Mouse (Mus musculus) cerebellum, adult 2 months (tissue): ENCODE measurements around the gene D030056L22Rik. TPM values are rescaled to one million over a fixed set of nuclear protein-coding genes. Genes with fewer than 3 reads are reported as not detected.

Experiments used
- DNase-seq, 2 experiments: peaks; one replicate each; pipeline ENCODE4 v3.0.0; 2021
- H3K27ac ChIP-seq: fragments of 200-500 bp; 2 replicates; pipeline ENCODE4 v1.5.1; 2012; ENCODE audit warnings: low read length, control low read depth, inconsistent platforms; ENCODE audit not compliant: insufficient read depth
- H3K27me3 ChIP-seq: fragments of 200-500 bp; 2 replicates; pipeline ENCODE4 v1.6.1; 2012; ENCODE audit warnings: inconsistent platforms, mild to moderate bottlenecking, low read length, moderate library complexity; ENCODE audit not compliant: control insufficient read depth, insufficient read depth
- H3K4me1 ChIP-seq: fragments of 200-500 bp; 2 replicates; pipeline ENCODE4 v1.6.1; 2011; ENCODE audit warnings: low read length; ENCODE audit not compliant: control insufficient read depth, insufficient read depth
- H3K4me3 ChIP-seq: fragments of 200-500 bp; replicated peaks from 2 replicates; pipeline ENCODE3; 2011; ENCODE audit warnings: mild to moderate bottlenecking, low read depth, low read length, control low read depth; ENCODE audit not compliant: insufficient read depth
- CTCF ChIP-seq: fragments of 200-500 bp; IDR thresholded peaks from 2 replicates; pipeline ENCODE4 v1.5.1; 2011; ENCODE audit warnings: low read depth, mild to moderate bottlenecking, control low read depth, low read length, moderate library complexity, borderline replicate concordance; ENCODE audit not compliant: insufficient read depth
- POLR2A ChIP-seq: fragments of 200-500 bp; IDR thresholded peaks from 2 replicates; pipeline ENCODE4 v1.6.1; 2011; ENCODE audit warnings: low read length, control low read depth, borderline replicate concordance; ENCODE audit not compliant: insufficient read depth
- WGBS: fragments of 180-500 bp; shearing (Covaris S2); methylation state at CpG from one replicate; pipeline ENCODE4 v1.1.7; 2018; 5-methylcytosine and 5-hydroxymethylcytosine counted together
- polyA plus RNA-seq: library from polyadenylated mRNA; depleted of rRNA; stranded (reverse); fragments of >200 nt; gene quantifications from 2 replicates; pipeline ENCODE4 v1.2.3, GENCODE M21; 2012; rRNA removed

Gene D030056L22Rik
- 28.4 and 28.8 TPM in 2 replicates for polyA plus RNA-seq

DNA sequence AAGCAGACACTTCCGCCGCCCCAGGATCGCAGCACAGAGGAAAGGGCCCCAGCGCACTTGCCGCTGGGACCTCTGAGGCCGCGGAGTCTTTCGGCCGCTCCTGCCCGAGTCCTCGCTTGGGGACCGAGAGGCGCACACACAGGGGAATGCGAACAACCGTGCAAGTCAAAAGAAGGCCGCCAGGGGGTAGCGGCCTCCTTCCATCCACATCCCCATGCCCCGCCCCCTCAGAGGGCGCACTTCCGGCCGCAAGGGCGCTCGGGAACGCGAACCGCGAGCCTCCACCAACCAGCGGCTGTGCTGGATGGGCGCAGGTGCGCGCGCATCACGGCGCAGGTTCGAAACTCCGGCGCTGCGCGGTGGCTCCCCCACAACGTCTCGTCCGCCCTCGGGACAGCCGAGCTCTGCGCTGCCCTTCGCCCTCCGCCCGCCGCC, at the start of gene D030056L22Rik:
Gene D030056L22Rik, plus strand, starts transcription at position 328 of the 435 bp plus-strand sequence.
- under 1% methylated on average over 49 of the region's 49 CpGs for WGBS
- H3K27ac ChIP-seq, result peak within 1 kb of the TSS; percentile 99

DNA sequence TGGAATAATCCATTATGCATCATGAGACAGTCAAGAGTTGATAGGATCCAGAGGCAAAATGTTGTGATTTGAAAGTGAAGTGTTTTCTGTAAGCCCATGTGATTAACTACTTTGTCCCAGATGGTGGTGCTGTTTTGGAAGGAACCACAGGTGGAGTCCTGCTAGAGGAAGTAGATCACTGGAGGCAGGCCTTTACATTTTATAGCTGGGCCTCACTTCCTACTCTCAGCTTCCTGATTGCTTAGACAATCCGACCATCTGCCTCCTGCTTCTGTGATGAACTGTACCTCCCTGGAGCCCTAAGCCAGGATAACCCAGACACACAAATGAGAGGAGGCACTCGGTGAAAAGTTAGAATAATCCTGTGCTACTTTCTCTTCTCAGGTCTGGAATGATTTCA, 49.1 kb upstream of the D030056L22Rik start:
- 36% methylated on average over 2 of the region's 2 CpGs for WGBS

More for the DNA sequence above, at the start of gene D030056L22Rik:
- Histone ChIP-seq H3K27me3 (no peaks in the 10 kb centered on the region), H3K4me1 (no peaks in the 10 kb centered on the region; the same call in 1 of the 2 replicates), H3K4me3 (peak within 1 kb of the TSS; percentile 89)
- TF ChIP-seq CTCF (peak; percentile 56), POLR2A (no peak)
- DNase-seq, result peak; percentile 97 to 98

DNA sequence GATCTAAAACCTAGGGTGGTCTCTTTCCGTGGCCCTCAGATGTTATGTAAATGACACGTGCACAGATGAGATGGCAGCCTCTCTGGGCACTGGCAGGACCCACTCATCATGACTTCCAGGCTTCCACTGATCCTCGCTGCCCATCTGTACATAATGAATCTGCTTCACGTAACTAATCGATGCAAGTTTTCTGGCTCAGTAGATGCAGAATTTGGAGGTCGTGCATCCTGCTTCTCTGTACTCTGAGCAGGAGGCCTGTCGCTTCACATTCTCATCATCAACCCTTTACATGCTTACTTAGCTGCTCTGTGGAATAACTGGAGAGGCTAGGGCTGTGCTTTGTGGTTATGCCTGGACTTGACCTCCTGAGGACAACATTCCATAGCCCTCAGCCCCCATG, 46.0 kb upstream of the D030056L22Rik start:
- H3K4me1 ChIP-seq, result no peaks in the 10 kb centered on the region
- H3K27ac ChIP-seq, result no peak overlapping the region
- H3K27me3 ChIP-seq, result no peaks in the 10 kb centered on the region
- DNase-seq, result no peak
- 44% methylated on average over 7 of the region's 7 CpGs for WGBS
- TF ChIP-seq CTCF (no peak), POLR2A (no peak)
- H3K4me3 ChIP-seq, result no peak overlapping the region

More for the DNA sequence above, 49.1 kb upstream of the D030056L22Rik start:
- no peak overlapping the region for H3K27ac ChIP-seq
- H3K4me3 ChIP-seq, result no peak overlapping the region
- no peak for DNase-seq
- H3K27me3 ChIP-seq, result no peaks in the 10 kb centered on the region
- no peaks in the 10 kb centered on the region for H3K4me1 ChIP-seq
- TF ChIP-seq POLR2A, result no peak

DNA sequence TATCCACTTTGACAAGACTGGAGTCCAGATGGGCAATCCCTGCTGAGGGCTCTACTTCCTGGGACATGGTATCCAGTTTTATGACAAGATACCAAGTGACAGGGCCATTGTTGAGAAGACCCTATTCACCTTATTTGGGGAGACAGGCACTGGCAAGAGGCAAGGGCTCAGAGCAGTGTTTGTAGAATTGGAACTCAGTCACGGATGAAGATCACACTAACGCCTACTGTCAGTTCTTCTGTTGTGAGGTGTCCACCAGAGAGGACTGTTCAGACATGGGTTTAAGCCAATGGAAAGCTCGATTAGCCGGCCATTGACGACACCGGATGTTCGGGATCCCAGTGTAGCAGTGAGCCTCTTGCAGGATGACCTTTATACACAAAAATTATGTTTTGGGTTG, 43.4 kb upstream of the D030056L22Rik start:
- no peak for TF ChIP-seq CTCF
- TF ChIP-seq POLR2A, result no peak
- Histone ChIP-seq H3K4me1 (peaks cover 5% of the 10 kb centered on the region), H3K27ac (no peak overlapping the region)

DNA sequence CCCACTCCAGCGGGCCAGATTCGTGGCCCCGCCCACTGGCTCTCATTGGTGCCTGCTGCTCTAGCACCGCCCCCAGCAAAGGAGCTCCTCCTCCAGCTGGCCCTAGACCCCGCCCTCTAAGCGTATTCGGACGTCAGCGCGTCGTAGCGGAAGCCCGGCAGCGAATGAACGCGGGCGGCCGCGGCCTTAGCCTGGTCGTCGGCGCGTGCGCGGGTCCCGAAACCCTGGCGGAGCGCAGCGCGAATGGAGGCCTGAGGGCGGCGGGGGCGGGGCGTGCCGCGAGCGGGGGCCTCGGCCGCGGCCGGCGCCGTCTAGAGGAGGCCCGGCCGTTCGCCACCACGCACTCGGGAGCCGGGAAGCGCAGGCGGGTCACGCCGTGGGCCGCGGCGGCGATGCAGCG, 42.4 kb upstream of the D030056L22Rik start, which contains the start of gene Carnmt1:
Gene Carnmt1, plus strand, starts transcription at position 157 of the 400 bp plus-strand sequence.
- H3K27me3 ChIP-seq, result no peaks in the 10 kb centered on the region
- DNase-seq, result peak; percentile 99
- 1% methylated on average over 49 of the region's 58 CpGs for WGBS
- H3K4me1 ChIP-seq, result peaks cover 5% of the 10 kb centered on the region
- peak within 1 kb of the TSS; percentile 33; the same call in 1 of the 2 replicates for H3K27ac ChIP-seq
- 0 out of 2 replicates have a peak, but pooled peaks have one; percentile 21 for TF ChIP-seq POLR2A
- no peak for TF ChIP-seq CTCF
- peak within 1 kb of the TSS; percentile 95 for H3K4me3 ChIP-seq

More for the DNA sequence above, 43.4 kb upstream of the D030056L22Rik start:
- no peak for DNase-seq
- Histone ChIP-seq H3K27me3 (no peaks in the 10 kb centered on the region), H3K4me3 (no peak overlapping the region)
- WGBS, result 21% methylated on average over 7 of the region's 7 CpGs

DNA sequence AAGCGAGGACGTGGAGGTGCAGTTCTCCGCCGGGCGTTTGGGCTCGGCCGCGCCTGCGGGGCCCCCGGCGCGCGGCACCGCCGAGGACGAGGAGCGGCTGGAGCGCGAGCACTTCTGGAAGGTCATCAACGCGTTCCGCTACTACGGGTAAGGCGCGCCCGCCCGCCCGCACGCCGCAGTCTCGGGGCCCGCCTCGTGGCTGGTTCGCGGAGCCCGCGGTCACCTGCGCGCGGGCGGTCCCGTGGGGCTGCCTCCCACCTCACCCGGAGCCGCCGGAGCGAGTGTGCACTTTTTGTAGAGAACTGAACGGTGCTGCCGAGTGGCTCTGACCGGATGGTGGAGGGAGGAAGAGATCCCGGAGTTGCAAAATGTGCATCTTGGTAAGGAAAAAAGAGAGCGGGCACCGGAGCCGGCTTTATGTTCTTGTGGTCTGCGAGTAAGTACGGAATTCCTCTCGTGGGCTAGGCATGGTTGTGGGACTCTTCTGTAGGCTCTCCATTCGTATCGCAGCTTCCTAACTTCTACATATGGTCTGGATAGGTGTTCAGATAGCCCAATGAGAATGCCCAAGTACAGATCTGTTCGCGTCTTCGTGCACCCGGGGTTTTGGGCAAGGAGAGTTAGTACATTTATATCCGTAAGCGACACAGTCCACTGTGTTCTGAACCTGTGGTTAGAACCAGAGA, 41.8 kb upstream of the D030056L22Rik start:
- under 1% methylated on average over 56 of the region's 64 CpGs for WGBS
- peak; percentile 62 to 72 for DNase-seq
- Histone ChIP-seq H3K4me3 (peak overlapping the region; percentile 95), H3K4me1 (peaks cover 5% of the 10 kb centered on the region), H3K27me3 (no peaks in the 10 kb centered on the region), H3K27ac (peak overlapping the region; percentile 33; the same call in 1 of the 2 replicates)
- TF ChIP-seq CTCF (no peak), POLR2A (no peak)

DNA sequence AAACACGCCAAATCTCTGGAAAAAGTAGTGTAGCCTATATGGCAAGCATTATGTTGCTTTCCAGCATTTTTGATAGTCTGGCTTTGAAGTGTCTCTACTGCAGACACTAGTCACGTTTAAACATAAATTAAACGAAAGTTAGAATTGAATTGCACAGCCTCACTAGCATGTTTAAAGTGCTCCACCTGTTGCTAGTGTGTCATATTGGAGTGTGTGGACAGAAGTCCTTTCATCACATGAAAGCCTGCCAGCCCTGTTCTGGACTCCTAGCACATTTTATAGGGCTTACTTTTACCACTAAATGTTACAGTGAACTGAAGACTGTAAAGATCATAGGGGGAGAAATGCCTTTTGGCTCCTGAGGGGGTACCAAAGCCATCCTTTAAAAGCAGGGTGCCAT, 40.5 kb upstream of the D030056L22Rik start:
- H3K27ac ChIP-seq, result no peak overlapping the region
- 41% methylated on average over 3 of the region's 3 CpGs for WGBS
- no peaks in the 10 kb centered on the region for H3K27me3 ChIP-seq
- H3K4me3 ChIP-seq, result no peak overlapping the region
- peaks cover 5% of the 10 kb centered on the region for H3K4me1 ChIP-seq
- DNase-seq, result no peak
- TF ChIP-seq CTCF (no peak), POLR2A (no peak)

DNA sequence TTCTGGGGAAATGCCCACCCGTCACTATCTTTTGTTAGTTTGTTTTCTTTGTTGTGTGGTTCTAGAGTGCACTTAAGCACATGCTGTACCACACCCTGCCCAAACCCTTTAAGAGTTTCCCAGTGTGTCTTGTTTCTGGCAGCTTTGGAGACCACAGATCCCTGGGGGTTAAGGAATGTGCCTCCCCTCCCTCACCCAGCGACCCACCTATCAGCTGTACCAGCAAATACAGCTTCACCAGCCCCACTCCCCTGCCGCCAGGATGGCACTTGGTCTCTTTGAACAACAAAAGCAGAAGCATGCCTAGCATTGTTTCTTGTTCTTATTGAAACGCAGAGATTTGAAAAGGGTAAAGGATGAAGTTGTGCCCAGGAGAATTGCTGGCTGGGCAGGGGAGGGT, 39.9 kb upstream of the D030056L22Rik start:
- no peak overlapping the region for H3K4me3 ChIP-seq
- WGBS, result 30% methylated on average over 4 of the region's 4 CpGs
- H3K27ac ChIP-seq, result no peak overlapping the region
- DNase-seq, result no peak
- no peak for TF ChIP-seq CTCF
- TF ChIP-seq POLR2A, result no peak
- no peaks in the 10 kb centered on the region for H3K27me3 ChIP-seq
- H3K4me1 ChIP-seq, result peaks cover 5% of the 10 kb centered on the region
